Mouse (Mus musculus) neural tube, embryonic 14.5 days (tissue): ENCODE data around the gene Irak1. TPM values are rescaled to one million over a fixed set of nuclear protein-coding genes. Genes with fewer than 3 reads are reported as not detected.
A peak's percentile ranks its signal among the peaks of the same experiment; 100 is the strongest.

Source experiments
- ATAC-seq: fragments of 200-750 bp; cut with Nextera tagmentation; 2 replicates; pipeline ENCODE4 v1.8.0; 2017; ENCODE audit warnings: low read depth, mild to moderate bottlenecking, moderate TSS enrichment, moderate library complexity
- H3K27ac ChIP-seq: fragments of 300-500 bp; sonication (generic); 2 replicates; pipeline ENCODE4 v1.5.1; 2014; ENCODE audit warnings: low read depth, mild to moderate bottlenecking, control low read depth, low read length, moderate library complexity, mixed read lengths
- H3K27me3 ChIP-seq: fragments of 300-500 bp; sonication (generic); 2 replicates; pipeline ENCODE4 v1.6.1; 2014; ENCODE audit warnings: low read length; ENCODE audit not compliant: control insufficient read depth, insufficient read depth
- H3K36me3 ChIP-seq: fragments of 300-500 bp; sonication (generic); 2 replicates; pipeline ENCODE4 v1.6.1; 2014; ENCODE audit warnings: low read length, mixed read lengths; ENCODE audit not compliant: control insufficient read depth, insufficient read depth
- H3K4me1 ChIP-seq: fragments of 300-500 bp; sonication (generic); 2 replicates; pipeline ENCODE4 v1.6.1; 2014; ENCODE audit warnings: low read length; ENCODE audit not compliant: control insufficient read depth, insufficient read depth
- H3K4me2 ChIP-seq: fragments of 300-500 bp; sonication (generic); 2 replicates; pipeline ENCODE4 v1.6.1; 2014; ENCODE audit warnings: mild to moderate bottlenecking, low read depth, low read length, control low read depth
- H3K4me3 ChIP-seq: fragments of 300-500 bp; sonication (generic); 2 replicates; pipeline ENCODE4 v1.5.1; 2014; ENCODE audit warnings: low read depth, low read length, control low read depth, mixed read lengths
- H3K9ac ChIP-seq: fragments of 300-500 bp; sonication (generic); replicated peaks from 2 replicates; pipeline ENCODE4 v1.6.1; 2014; ENCODE audit warnings: low read depth, mild to moderate bottlenecking, control low read depth, low read length, mixed read lengths
- H3K9me3 ChIP-seq: fragments of 300-500 bp; sonication (generic); 2 replicates; pipeline ENCODE4 v1.6.1; 2016; ENCODE audit warnings: low read length; ENCODE audit not compliant: control insufficient read depth
- WGBS: fragments of 180-500 bp; shearing (Covaris S2); extraction: QIAGEN DNeasy Blood & Tissue Kit; methylation state at CpG from one replicate; pipeline ENCODE4 v1.1.7; 2014; 5-methylcytosine and 5-hydroxymethylcytosine counted together
- polyA plus RNA-seq: library from polyadenylated mRNA; unstranded; fragments of >200 nt; fragmentation: Nextera tagmentation; extraction: Ambion mirVana; gene quantifications from 2 replicates; pipeline ENCODE4 v1.2.1, GENCODE M21; 2014

The Irak1 gene
- 31.3 and 39.7 TPM in 2 replicates for polyA plus RNA-seq

DNA sequence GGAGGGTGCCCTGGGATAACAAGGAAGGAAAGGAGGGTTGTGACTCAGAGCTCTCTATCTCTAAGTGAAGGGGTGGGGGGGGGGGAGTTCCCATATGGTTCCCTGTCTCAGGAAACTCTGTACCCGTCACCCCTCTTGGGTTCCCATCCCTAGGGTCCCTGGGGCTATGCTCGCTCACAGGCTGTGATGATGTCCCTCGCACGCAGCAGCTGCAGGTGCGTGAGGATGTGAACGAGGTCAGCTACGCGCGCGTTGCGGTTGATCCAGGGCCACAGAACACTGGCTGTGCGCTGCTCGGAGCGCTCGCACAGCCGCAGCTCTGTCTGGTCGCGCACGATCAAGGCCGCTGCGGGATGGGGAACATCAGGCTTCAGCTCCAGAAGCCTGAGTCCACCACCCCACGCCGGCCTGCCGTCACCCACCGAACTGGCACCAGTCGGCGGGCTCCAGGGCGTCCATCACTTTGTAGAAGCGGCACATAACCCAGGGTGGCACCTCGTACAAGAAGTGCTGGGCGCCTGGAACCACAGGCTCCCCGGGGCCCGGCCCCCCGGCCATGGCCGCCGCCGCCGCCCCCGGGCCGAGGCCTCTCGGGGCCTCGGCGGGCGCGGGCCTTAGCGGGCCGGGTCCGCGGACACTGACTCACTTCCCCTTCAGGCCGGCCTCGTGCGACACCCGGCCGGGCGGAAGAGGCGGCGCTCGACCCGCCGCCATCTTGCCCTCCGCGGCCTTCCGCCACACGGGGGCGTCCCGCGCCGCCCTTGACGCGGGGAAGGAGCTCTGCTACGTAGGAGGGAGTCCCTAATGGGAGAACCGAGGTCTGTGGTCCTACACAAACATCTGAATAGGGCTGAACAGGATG lies at the start of gene Irak1:
Irak1 (minus strand) TSS at position 731 of the 862 bp plus-strand sequence.
- peak within 1 kb of the TSS; percentile 76 for H3K9ac ChIP-seq
- no peaks in the 10 kb centered on the region for H3K27me3 ChIP-seq
- H3K36me3 ChIP-seq, result no peaks in the 10 kb centered on the region
- H3K4me1 ChIP-seq, result no peaks in the 10 kb centered on the region
- H3K9me3 ChIP-seq, result no peaks in the 10 kb centered on the region
- H3K4me2 ChIP-seq, result peak within 1 kb of the TSS; percentile 51
- peak within 1 kb of the TSS; percentile 49 for H3K4me3 ChIP-seq
- WGBS, result 13% methylated on average over 54 of the region's 72 CpGs
- peak within 1 kb of the TSS; percentile 78 for H3K27ac ChIP-seq
- ATAC-seq, result peak; percentile 89

DNA sequence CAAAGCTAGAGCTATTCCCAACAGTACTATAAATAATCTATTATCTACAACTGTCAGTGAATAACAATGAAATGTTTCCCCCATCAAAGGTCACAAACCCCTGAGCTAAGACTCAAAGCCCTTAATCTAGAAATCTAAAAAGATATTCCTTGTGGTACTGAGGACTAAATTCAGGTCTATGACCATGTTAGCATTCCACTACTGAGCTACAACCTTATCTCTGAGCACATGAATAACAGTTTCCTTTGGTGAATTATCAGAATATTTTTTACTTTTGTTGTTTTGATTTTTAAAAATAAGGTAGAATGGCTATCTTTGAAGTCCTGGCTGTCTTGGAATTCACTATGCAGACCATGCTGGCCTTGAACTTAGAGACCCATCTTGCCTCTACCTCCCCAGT lies 47.1 kb upstream of the Irak1 start:
- H3K4me2 ChIP-seq, result no peak overlapping the region
- ATAC-seq, result no peak
- H3K27ac ChIP-seq, result no peak overlapping the region
- H3K4me1 ChIP-seq, result no peaks in the 10 kb centered on the region
- H3K36me3 ChIP-seq, result no peaks in the 10 kb centered on the region
- no peaks in the 10 kb centered on the region for H3K9me3 ChIP-seq
- no peak overlapping the region for H3K4me3 ChIP-seq
- H3K27me3 ChIP-seq, result no peaks in the 10 kb centered on the region
- H3K9ac ChIP-seq, result no peak overlapping the region

- no peaks in the 10 kb centered on the region for H3K27me3 ChIP-seq
- no peak for ATAC-seq
- H3K4me1 ChIP-seq, result no peaks in the 10 kb centered on the region
- no peak overlapping the region for H3K4me2 ChIP-seq
- H3K9me3 ChIP-seq, result no peaks in the 10 kb centered on the region
- H3K27ac ChIP-seq, result no peak overlapping the region
- 87% methylated on average over 9 of the region's 9 CpGs for WGBS
- no peak overlapping the region for H3K9ac ChIP-seq
- no peak overlapping the region for H3K4me3 ChIP-seq
- H3K36me3 ChIP-seq, result no peaks in the 10 kb centered on the region
Observed at GRCm38 (mm10) chrX:74067891-74068290, 44.2 kb upstream of the Irak1 start.

- H3K9ac ChIP-seq, result no peak overlapping the region
- H3K4me3 ChIP-seq, result no peak overlapping the region
- H3K27me3 ChIP-seq, result no peaks in the 10 kb centered on the region
- H3K4me1 ChIP-seq, result no peaks in the 10 kb centered on the region
- no peaks in the 10 kb centered on the region for H3K36me3 ChIP-seq
- no peak overlapping the region for H3K27ac ChIP-seq
- no peaks in the 10 kb centered on the region for H3K9me3 ChIP-seq
- H3K4me2 ChIP-seq, result no peak overlapping the region
- ATAC-seq, result no peak
- WGBS, result 71% methylated on average over 1 of the region's 1 CpGs
Observed at GRCm38 (mm10) chrX:74045107-74045506, 21.4 kb upstream of the Irak1 start.

DNA sequence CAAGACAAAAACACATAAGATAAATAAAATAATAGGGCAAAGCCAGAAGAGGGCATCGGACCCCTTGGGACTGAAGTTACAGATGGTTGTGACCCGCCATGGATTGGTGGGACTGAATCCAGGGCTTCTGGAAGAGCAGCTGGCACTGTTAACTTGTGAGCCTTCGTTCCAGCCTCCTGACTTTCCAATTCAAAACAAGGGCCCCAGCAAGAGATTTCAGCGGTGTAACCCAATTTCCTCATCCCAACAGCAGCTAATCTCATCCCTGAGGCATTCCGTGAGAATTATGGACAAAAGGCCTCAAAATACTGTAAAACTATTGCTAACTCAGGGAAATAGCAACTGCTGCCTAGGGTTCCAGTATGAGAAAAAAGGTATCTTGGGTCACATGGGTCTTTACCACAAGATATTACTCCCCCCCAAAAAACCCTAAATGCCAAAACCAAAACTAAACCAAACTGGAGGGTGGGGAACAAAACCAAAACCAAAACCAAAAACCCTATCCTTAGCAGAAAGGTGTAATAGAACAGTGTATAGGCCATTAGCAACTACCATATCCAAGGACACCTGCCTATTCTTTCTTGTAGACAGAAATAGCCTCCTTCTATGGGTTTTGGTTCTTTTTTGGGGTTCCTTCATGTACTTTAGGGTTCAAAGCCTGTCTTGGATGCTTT lies 14.1 kb upstream of the Irak1 start:
- Histone ChIP-seq H3K27ac (no peak overlapping the region), H3K4me3 (no peak overlapping the region), H3K4me2 (no peak overlapping the region), H3K4me1 (no peaks in the 10 kb centered on the region), H3K9ac (no peak overlapping the region), H3K36me3 (peaks cover 6% of the 10 kb centered on the region; the same call in 1 of the 2 replicates), H3K27me3 (no peaks in the 10 kb centered on the region), H3K9me3 (no peaks in the 10 kb centered on the region)
- no peak for ATAC-seq
- WGBS, result 68% methylated on average over 5 of the region's 5 CpGs

DNA sequence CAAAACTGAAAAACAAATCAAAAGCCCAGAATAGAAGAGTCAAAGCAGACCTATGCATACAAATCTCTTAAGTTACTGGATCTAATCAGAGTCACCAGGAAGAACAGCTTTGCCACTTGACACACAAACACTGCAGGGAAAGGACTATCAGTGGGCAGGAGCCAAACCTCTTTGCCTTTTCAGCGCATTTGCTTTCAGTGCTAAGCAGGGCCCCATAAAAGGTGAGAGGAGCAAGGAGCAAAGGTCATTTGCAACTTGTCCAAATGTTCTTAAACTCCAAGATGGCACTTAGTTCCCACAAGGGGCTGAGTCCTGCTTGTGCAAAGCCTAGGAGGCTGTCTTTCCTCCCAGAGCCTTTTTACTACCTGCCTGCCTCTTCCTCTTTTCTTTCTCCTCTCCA lies 6.3 kb upstream of the Irak1 start:
- Histone ChIP-seq H3K9ac (no peak overlapping the region), H3K27me3 (no peaks in the 10 kb centered on the region), H3K36me3 (no peaks in the 10 kb centered on the region), H3K9me3 (no peaks in the 10 kb centered on the region), H3K4me2 (no peak overlapping the region), H3K4me3 (no peak overlapping the region), H3K4me1 (no peaks in the 10 kb centered on the region), H3K27ac (no peak overlapping the region)
- WGBS, result 63% methylated on average over 1 of the region's 1 CpGs
- no peak for ATAC-seq

- Histone ChIP-seq H3K36me3 (no peaks in the 10 kb centered on the region; the same call in 1 of the 2 replicates), H3K27ac (peak overlapping the region; percentile 78; the same call in 1 of the 2 replicates), H3K4me2 (peak overlapping the region; percentile 51), H3K27me3 (no peaks in the 10 kb centered on the region), H3K4me1 (no peaks in the 10 kb centered on the region), H3K9me3 (no peaks in the 10 kb centered on the region), H3K9ac (peak overlapping the region; percentile 76; the same call in 1 of the 2 replicates), H3K4me3 (peak overlapping the region; percentile 49)
- 44% methylated on average over 6 of the region's 6 CpGs for WGBS
- no peak for ATAC-seq
Observed at GRCm38 (mm10) chrX:74022795-74023187, 927 bp downstream of the Irak1 start.

GRCm38 (mm10) chrX:74014597-74014996 lies 9.1 kb downstream of the Irak1 start:
- H3K9me3 ChIP-seq, result no peaks in the 10 kb centered on the region
- no peak for ATAC-seq
- H3K27ac ChIP-seq, result no peak overlapping the region
- no peaks in the 10 kb centered on the region for H3K4me1 ChIP-seq
- no peak overlapping the region for H3K9ac ChIP-seq
- H3K36me3 ChIP-seq, result no peaks in the 10 kb centered on the region; the same call in 1 of the 2 replicates
- H3K4me3 ChIP-seq, result no peak overlapping the region
- H3K27me3 ChIP-seq, result no peaks in the 10 kb centered on the region
- 100% methylated on average over 1 of the region's 1 CpGs for WGBS
- no peak overlapping the region for H3K4me2 ChIP-seq

GRCm38 (mm10) chrX:74008063-74008462 lies 15.7 kb downstream of the Irak1 start:
- H3K9me3 ChIP-seq, result no peaks in the 10 kb centered on the region
- no peaks in the 10 kb centered on the region for H3K36me3 ChIP-seq
- H3K27ac ChIP-seq, result no peak overlapping the region
- H3K4me2 ChIP-seq, result no peak overlapping the region
- no peak overlapping the region for H3K4me3 ChIP-seq
- 22% methylated on average over 8 of the region's 8 CpGs for WGBS
- no peaks in the 10 kb centered on the region for H3K27me3 ChIP-seq
- no peak overlapping the region for H3K9ac ChIP-seq
- no peaks in the 10 kb centered on the region for H3K4me1 ChIP-seq
- no peak for ATAC-seq
